Mouse (Mus musculus): ENCODE data around the gene Rgs7. TPM values are rescaled to one million over a fixed set of nuclear protein-coding genes. Genes with fewer than 3 reads are reported as not detected.

Gene Rgs7
- 10 to 100 TPM; 10.5 to 12.1 TPM for total RNA-seq (2021)
- long read RNA-seq, experiment 1, result 0 reads
- long read RNA-seq, experiment 2, result 0 reads

DNA sequence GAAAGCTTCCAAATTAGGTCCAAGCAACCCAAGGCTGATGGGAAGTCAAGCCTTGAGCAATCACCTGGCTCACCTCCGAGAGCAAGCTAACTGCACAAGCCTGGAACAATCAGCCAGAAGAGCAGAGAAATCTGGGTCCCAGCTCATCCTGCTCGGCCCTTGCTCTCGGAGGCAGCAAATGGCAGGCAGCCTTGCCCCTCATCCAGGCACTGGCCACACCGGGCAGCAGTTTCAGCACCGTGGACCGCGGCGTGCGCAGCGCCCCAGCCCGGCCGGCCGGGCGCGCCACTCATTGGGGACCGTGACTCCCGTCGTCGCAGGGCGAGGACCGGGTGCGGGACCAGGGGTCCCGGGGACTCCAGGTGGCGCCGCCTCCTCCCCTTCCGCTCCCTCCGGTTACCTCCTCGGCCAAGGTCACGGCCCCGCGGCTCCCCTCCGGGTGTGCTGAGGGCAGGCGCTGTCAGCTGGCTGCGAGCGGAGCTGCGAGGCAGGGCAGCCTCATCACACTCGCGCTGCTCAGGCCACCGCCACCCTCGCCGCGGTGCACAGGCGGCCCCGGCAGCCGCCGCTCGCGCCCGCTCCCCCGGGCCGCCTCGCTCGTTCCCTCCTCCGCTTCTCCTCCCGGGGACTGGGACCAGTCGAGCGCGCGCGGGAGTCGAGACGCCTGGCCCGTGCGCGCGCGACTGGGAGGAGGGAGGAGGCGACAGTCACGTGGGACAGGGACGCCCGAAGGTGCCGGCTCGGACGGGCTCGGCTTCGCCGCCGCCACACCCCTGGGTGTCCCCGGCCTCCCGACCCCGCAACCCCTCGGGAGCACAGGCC, at the start of gene Rgs7:
Gene Rgs7 (minus strand): TSS at position 640 of the 822 bp plus-strand sequence.
- peak; percentile 80 to 83 for DNase-seq

- no peak for DNase-seq
Measured at GRCm38 (mm10) chr1:175540700-175541099, 48.4 kb upstream of the Rgs7 start.

- no peak for DNase-seq
Measured at GRCm38 (mm10) chr1:175537321-175537720, 45.0 kb upstream of the Rgs7 start.

GRCm38 (mm10) chr1:175529858-175530257, 37.6 kb upstream of the Rgs7 start:
- peak; percentile 7 to 22 for DNase-seq

- no peak for DNase-seq
Measured at GRCm38 (mm10) chr1:175524626-175525294, 32.5 kb upstream of the Rgs7 start.

GRCm38 (mm10) chr1:175523572-175523971, 31.3 kb upstream of the Rgs7 start:
- no peak for DNase-seq

- no peak for DNase-seq
Measured at GRCm38 (mm10) chr1:175514543-175514942, 22.2 kb upstream of the Rgs7 start.

DNA sequence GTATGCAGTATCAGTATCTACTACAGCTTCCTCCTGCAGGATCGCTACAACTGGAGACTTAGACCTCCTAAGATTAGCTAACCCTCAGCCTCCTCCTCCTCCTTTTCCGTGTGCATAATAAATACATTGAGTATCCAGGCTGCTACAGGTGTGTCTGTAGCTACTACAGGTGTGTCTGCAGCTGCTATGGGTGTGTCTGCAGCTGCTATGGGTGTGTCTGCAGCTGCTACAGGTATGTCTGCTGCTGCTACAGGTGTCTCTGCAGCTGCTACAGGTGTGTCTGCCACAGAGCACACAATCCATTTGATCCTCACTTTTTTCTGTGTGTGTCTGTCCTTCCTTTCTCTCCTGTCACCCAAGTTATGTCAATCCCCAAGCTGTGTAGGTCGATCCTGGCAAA, 19.9 kb upstream of the Rgs7 start:
- no peak for DNase-seq

- no peak for DNase-seq
Measured at GRCm38 (mm10) chr1:175509989-175510388, 17.7 kb upstream of the Rgs7 start.

DNA sequence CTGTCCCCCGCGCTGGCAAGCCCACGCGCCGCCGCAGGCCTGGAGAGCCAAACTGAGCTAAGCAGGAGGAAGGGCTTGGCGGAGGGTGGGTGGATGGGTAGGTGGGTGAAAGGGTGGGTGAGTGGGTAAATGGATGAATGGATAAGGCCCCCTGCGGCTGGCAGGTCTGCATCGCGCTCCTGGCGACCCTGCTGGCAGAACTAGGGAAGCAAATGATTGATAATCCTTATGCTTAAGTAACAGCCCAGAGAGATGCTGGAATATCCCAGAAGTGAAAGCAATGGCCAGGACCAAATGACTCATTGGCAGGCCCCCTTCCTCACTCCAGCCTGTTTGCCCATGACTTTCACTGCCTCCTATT, 363 bp upstream of the Rgs7 start:
- no peak for DNase-seq

- no peak for DNase-seq
Measured at GRCm38 (mm10) chr1:175491511-175491860, 814 bp downstream of the Rgs7 start.

DNA sequence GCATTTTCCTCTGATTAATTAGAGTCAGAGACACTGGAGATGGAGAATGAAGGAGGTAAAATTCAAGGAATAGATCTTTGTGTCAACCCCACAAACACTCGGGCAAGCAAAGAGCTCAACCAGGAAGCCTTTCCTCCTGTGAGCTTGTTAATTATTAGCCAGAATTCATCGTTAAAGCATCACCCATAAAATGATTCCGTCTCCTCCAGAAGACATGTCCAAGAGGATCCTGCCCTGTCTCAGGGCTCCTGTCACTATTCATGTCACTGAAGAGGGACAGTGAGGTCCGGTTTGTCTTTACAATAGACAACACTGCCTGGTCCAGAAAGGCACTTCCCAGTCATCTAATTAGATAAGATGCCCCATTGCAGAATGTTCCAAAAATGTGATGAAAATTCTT, 7.2 kb downstream of the Rgs7 start:
- DNase-seq, result no peak

DNA sequence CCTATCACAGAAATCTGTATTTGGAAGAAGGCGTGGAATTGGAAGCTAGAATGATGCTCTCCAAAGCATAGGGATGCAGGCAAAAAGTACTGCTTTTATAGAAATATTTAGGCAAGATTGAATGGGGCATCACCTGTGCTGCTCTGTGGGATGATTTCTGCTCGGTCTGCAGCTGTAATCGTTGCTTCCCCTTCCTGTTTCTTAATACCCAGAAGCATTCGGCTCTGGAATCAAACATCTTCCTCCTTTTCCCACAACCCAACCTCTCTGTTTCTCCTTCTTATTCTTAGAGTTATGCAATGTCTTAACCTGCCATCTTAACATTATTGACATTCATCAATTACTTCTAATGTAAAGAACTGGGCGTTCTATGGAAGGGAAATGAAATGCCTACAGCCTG, 19.2 kb downstream of the Rgs7 start:
- no peak for DNase-seq

GRCm38 (mm10) chr1:175469087-175469788, 23.1 kb downstream of the Rgs7 start:
- DNase-seq, result no peak

DNA sequence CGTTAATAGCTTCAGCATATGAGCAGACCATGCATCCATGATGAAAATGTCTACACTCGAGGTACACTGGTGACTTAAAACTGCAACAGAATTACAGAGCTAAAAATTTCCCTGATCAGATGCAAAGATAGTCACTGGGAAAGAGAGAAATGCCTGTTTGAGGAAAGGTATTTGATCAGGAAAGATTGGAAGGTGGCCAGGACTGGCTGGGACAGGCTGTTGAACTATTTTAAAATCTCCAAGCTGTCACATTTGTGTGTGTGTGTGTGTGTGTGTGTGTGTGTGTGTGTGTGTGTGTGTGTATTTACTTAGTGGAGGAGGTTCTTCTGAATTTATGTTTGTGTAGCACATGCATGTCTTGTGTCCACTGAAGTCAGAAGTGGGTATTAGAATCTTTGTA, 27.7 kb downstream of the Rgs7 start:
- no peak for DNase-seq

DNA sequence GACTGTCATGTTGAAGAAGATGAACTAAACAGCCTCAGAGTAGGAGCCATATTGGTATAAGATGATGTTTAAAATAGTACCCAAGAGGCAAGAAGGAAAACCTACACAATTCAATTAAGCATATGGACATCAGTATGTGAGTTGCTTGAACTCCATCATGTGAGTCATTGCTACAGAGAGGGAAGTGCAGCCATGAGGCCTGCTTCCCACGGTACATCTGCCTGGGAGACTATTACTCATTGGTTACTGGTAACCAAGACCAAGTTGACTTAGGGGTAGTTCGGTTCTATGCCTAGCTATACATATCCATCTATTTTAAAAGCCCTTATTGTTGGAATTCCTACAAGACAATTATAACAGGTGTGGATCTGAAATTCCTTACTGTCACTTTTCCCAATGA, 29.9 kb downstream of the Rgs7 start:
- DNase-seq, result no peak

DNA sequence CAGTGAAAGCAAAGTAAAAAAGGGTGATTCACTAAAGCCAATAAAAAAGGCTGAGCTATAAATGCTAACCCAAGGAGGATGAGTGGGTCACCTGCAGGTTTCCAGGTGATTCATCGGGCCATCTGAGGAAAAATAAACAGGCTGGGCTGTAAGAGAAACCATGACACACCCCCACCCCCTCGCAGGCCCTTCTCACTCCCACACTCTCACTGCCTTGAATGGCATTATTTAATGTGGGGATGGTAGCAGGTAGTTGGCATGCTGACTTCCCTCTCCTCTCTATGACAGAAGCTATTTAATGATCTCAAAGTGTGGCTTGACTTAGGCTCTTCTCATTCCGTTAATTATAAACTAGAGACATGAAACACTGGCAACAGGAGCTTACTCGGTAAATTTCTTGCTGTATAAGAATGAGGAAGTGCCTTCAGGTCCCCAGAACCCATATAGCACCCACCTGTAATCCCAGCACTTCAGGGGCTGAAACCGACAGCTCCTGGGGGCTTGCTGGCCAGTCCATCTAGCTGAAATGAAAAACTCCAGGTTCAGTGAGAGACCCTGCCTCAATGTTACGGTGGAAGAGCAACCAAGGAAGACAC, 38.2 kb downstream of the Rgs7 start:
- no peak for DNase-seq

GRCm38 (mm10) chr1:175448017-175448416, 44.3 kb downstream of the Rgs7 start:
- DNase-seq, result no peak

DNA sequence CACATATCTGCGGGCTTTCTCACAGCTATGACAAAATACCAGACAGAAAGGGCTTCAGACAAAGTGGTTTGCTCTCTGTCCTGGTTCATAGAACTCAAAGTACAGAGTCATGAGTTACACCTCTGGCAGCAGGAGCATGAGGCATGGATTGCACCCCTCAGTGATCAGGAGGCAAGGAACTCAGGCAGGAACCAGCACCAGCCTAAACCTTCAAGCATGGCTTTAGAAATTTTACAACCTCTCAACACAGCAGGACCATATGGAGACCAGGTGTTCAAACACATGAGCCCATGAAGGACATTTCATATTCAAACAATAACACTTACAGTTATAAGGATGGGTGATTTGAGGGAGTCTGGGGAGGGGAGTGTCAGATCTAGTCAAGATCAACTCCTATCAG, 49.4 kb downstream of the Rgs7 start:
- no peak for DNase-seq

GRCm38 (mm10) chr1:175442025-175442424, 50.3 kb downstream of the Rgs7 start:
- DNase-seq, result peak; percentile 12 to 39

- DNase-seq, result no peak
Measured at GRCm38 (mm10) chr1:175433622-175434204, 58.6 kb downstream of the Rgs7 start.

DNA sequence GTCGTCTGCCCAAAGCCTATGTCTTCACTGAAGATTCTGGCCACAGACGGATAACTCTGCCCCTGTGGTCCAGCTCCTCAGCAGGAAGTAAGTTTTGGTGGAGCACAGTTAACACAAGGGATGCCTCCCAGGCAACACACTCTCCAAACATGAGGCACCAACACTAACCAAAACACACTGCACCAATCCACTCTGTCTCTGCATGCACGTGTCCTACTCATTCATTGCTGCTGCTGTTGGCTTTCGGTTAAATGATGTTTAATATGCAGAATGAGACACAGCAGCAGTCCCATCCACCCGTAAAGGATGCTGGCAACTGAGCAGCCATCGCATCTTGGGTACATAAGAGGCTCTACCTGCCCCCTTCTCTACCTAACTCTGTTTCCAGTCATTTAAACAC, 59.2 kb downstream of the Rgs7 start:
- DNase-seq, result no peak

Data from adrenal gland, postnatal 36 days (tissue).